Mouse (Mus musculus) embryonic facial prominence, embryonic 12.5 days (tissue): ENCODE results near the gene Dapk3. TPM values are rescaled to one million over a fixed set of nuclear protein-coding genes. Genes with fewer than 3 reads are reported as not detected.

Experiments
- ATAC-seq: fragments of 200-750 bp; cut with Nextera tagmentation; 2 replicates; pipeline ENCODE4 v1.8.0; 2017; ENCODE audit not compliant: insufficient number of reproducible peaks, insufficient read depth, low FRiP score, low TSS enrichment
- H3K27ac ChIP-seq: fragments of 300-500 bp; sonication (generic); 2 replicates; pipeline ENCODE4 v1.5.1; 2016; ENCODE audit warnings: mild to moderate bottlenecking
- H3K27me3 ChIP-seq: fragments of 300-500 bp; sonication (generic); 2 replicates; pipeline ENCODE4 v1.6.1; 2016; ENCODE audit warnings: mild to moderate bottlenecking, moderate library complexity
- H3K36me3 ChIP-seq: fragments of 300-500 bp; sonication (generic); 2 replicates; pipeline ENCODE4 v1.6.1; 2016; ENCODE audit warnings: mild to moderate bottlenecking
- H3K4me1 ChIP-seq: fragments of 300-500 bp; sonication (generic); 2 replicates; pipeline ENCODE4 v1.6.1; 2016
- H3K4me2 ChIP-seq: fragments of 300-500 bp; sonication (generic); replicated peaks from 2 replicates; pipeline ENCODE4 v1.6.1; 2016; ENCODE audit warnings: mild to moderate bottlenecking, moderate library complexity
- H3K4me3 ChIP-seq: fragments of 300-500 bp; sonication (generic); 2 replicates; pipeline ENCODE4 v1.5.1; 2016; ENCODE audit warnings: mild to moderate bottlenecking
- H3K9ac ChIP-seq: fragments of 300-500 bp; sonication (generic); 2 replicates; pipeline ENCODE4 v1.6.1; 2016; ENCODE audit warnings: mild to moderate bottlenecking, moderate library complexity
- H3K9me3 ChIP-seq: fragments of 300-500 bp; sonication (generic); 2 replicates; pipeline ENCODE4 v1.6.1; 2016; ENCODE audit warnings: mild to moderate bottlenecking, moderate library complexity
- WGBS: fragments of 180-500 bp; shearing (Covaris S2); methylation state at CpG from one replicate; pipeline ENCODE4 v1.1.7; 2016; 5-methylcytosine and 5-hydroxymethylcytosine counted together
- polyA plus RNA-seq: library from polyadenylated mRNA; unstranded; fragments of >200 nt; fragmentation: Nextera tagmentation; extraction: Ambion mirVana; gene quantifications from 2 replicates; pipeline ENCODE4 v1.2.1, GENCODE M21; 2016

The Dapk3 gene
- 79.5 and 85.3 TPM in 2 replicates for polyA plus RNA-seq

DNA sequence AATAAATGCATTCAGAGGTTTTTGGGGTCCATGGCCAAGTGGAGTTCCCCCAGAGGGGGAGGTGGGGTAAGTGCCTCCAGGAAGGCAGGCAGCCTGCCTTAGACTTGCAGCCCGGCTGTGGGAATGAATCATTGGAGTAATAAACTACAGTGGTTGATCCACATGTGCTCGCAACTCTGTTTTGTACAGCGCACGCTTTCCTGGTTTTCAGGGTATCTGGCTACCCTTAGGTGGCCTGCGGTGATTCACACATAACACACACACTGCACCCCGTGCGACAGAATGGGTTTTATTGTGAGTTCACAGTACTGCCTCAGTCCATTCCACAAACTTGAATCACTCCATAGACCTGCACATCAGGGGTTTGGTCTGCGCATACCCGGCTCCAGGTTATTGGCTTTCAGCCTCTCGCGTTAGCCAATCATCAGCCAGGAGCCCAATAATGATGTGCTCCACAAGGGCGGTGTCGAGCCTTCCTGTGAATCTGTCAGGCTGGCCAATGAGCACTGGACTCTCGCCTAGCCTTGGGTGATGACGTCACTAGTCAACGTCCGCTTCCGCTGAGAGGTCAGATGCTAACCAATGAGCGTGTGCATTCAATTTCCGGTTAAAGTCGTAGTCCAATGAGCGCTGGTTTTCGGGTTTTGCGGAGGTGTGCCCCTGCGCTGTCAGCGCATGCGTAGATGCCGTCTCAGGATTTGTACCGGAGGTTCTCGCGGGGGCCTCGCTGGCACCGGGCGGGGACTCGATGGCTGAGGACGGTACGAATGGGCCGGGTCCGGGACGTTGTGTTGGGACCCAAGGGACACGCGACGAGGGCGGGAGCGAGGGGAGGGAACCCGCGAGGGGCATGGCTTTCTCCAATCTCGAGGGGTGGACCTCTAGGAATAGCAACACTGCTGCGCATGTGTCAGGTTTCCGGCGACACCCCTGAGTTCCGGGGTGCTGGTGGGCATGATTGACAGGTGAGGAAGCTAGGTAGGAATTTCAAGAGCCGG is at the start of gene Dapk3:
Gene Dapk3, plus strand, starts transcription at position 670 of the 998 bp plus-strand sequence.
- Histone ChIP-seq H3K36me3 (peaks cover 74% of the 10 kb centered on the region), H3K27me3 (no peaks in the 10 kb centered on the region), H3K4me2 (peak within 1 kb of the TSS; percentile 59), H3K9ac (peak within 1 kb of the TSS; percentile 72), H3K4me1 (peaks cover 37% of the 10 kb centered on the region), H3K9me3 (no peaks in the 10 kb centered on the region), H3K4me3 (peak within 1 kb of the TSS; percentile 64), H3K27ac (peak within 1 kb of the TSS; percentile 73)
- ATAC-seq, result peak; percentile 92
- 5% methylated on average over 53 of the region's 53 CpGs for WGBS

DNA sequence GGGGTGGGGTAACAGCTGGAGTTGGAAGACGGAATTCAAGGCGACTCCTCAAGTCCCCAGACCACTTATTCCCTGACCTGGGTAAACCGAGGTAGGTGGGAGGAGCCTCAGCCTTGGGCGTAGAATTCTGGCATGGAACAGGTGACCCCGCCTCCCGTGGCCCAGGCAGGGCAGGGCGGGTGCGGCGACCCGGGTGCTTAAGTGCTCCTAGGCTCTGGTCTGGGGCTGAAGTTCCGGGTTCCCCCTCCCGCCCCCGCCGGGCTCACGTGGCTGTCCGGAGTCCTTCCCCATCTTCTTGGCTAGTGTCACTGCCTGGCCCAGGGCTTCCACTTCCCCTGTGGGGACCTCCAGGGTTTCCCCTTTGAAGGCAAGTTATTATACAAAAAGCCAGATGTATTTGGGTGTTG is 48.6 kb upstream of the Dapk3 start:
- Histone ChIP-seq H3K4me1 (peaks cover 36% of the 10 kb centered on the region), H3K27ac (no peak overlapping the region), H3K36me3 (no peaks in the 10 kb centered on the region), H3K9ac (no peak overlapping the region), H3K4me3 (no peak overlapping the region), H3K4me2 (no peak overlapping the region), H3K27me3 (peaks cover 31% of the 10 kb centered on the region), H3K9me3 (no peaks in the 10 kb centered on the region)
- no peak for ATAC-seq
- under 1% methylated on average over 16 of the region's 16 CpGs for WGBS

DNA sequence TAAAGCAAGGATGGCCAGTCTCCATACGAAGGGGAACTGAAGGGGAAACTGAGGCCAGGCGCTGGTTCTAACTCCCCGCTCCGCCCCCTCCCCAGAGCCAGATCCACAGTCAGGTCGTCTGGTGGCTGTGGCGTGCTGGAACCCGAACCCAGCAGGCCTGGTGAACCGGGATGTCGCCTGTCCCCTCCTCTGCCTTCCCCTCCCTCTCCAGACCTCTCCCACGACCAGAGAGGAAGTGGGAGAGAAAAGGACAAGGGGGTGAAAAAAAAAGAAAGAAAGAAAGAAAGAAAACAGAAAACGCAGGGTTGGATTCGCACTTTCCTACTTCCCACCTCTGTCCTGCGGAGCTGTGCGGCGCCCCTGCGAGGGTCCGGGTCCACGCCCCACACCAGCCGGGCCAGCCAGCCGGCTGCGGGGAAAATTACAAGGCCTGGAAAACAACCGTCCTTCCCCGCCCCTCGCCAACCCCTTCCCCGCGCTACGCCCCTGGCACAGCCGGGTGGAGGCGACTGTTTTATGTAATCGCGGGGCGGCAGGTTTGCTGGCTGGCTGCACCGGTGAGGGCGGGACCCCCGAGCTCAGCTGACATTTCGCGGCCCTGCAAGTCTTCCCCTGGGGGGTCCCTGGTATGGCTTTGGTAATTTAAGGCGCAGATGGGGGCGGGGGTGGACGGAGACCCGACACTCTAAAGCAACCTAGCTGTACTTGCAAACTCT is 47.7 kb upstream of the Dapk3 start, which contains the start of gene Zbtb7a:
Gene Zbtb7a, plus strand, starts transcription at position 255 of the 716 bp plus-strand sequence.
- peak within 1 kb of the TSS; percentile 91 for H3K9ac ChIP-seq

DNA sequence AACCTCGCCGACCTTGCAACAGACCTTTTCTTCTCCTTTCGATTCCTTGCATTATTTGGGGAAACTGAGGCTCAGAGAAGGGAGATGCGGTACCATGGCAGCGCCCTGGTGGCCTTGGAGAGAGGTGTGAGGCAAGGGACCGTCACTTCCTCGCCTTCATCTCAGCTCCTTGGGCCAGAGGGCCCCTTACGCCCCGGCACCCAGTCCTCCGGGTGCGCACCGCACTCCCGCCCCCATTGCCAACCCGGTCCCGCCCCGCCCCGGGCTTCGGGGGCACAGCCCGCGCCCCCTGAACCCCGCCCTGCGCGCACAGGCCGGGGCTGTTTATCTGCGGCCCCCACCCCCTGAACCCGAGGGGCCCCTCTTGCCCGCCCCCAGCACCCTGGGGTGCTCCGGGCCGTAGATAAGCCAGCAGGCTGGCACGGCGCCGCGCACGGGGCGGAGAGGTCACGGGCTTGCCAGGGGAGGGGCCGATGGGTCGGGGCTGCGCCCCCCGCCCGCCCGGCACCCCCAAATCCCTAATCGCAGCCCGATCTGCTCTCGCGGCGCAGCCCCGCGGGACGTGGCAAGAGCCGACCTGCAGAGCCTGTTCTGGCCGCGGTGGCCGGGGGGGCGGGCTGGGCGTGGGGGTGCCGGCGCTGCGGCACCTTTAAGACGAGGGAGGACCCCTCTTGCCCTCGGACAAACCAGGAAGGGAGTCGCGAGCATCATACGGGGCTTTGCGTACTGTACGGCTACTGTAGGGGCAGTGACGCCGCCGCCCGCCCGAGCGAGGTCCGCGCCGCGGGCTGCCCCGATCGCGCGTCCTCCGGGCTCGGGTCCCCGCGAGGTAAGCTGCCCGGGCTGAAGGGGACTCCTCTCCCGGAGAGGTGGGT is 46.7 kb upstream of the Dapk3 start:
- Histone ChIP-seq H3K9ac (peak overlapping the region; percentile 91), H3K4me2 (peak overlapping the region; percentile 98), H3K9me3 (no peaks in the 10 kb centered on the region), H3K27me3 (peaks cover 27% of the 10 kb centered on the region), H3K36me3 (no peaks in the 10 kb centered on the region), H3K27ac (peak overlapping the region; percentile 98), H3K4me1 (peaks cover 48% of the 10 kb centered on the region), H3K4me3 (peak overlapping the region; percentile 64)
- ATAC-seq, result peak; percentile 22
- WGBS, result under 1% methylated on average over 74 of the region's 86 CpGs

More for the DNA sequence above, 47.7 kb upstream of the Dapk3 start, which contains the start of gene Zbtb7a:
- 3% methylated on average over 40 of the region's 41 CpGs for WGBS
- ATAC-seq, result no peak
- Histone ChIP-seq H3K36me3 (no peaks in the 10 kb centered on the region), H3K4me3 (peak within 1 kb of the TSS; percentile 64), H3K27me3 (peaks cover 27% of the 10 kb centered on the region), H3K27ac (peak within 1 kb of the TSS; percentile 98), H3K4me2 (peak within 1 kb of the TSS; percentile 98), H3K9me3 (no peaks in the 10 kb centered on the region), H3K4me1 (peaks cover 39% of the 10 kb centered on the region)

- Histone ChIP-seq H3K27me3 (peaks cover 27% of the 10 kb centered on the region), H3K27ac (peak overlapping the region; percentile 98), H3K9me3 (no peaks in the 10 kb centered on the region), H3K4me2 (peak overlapping the region; percentile 98), H3K36me3 (no peaks in the 10 kb centered on the region), H3K9ac (peak overlapping the region; percentile 91), H3K4me3 (peak overlapping the region; percentile 64), H3K4me1 (peaks cover 54% of the 10 kb centered on the region)
- peak; percentile 43 for ATAC-seq
- under 1% methylated on average over 45 of the region's 50 CpGs for WGBS
Observed at GRCm38 (mm10) chr10:81136706-81137231, 46.0 kb upstream of the Dapk3 start.

GRCm38 (mm10) chr10:81137252-81138130 is 45.3 kb upstream of the Dapk3 start:
- Histone ChIP-seq H3K4me2 (peak overlapping the region; percentile 97), H3K9ac (peak overlapping the region; percentile 91), H3K4me1 (peaks cover 61% of the 10 kb centered on the region), H3K27me3 (peaks cover 27% of the 10 kb centered on the region), H3K36me3 (no peaks in the 10 kb centered on the region), H3K9me3 (no peaks in the 10 kb centered on the region), H3K27ac (peak overlapping the region; percentile 98), H3K4me3 (peak overlapping the region; percentile 64)
- ATAC-seq, result peak; percentile 90
- 0% methylated on average over 44 of the region's 89 CpGs for WGBS

- Histone ChIP-seq H3K9ac (peak overlapping the region; percentile 78), H3K4me2 (peak overlapping the region; percentile 97), H3K4me3 (peak overlapping the region; percentile 64), H3K4me1 (peaks cover 64% of the 10 kb centered on the region), H3K27me3 (peaks cover 24% of the 10 kb centered on the region), H3K36me3 (peaks cover 5% of the 10 kb centered on the region; the same call in 1 of the 2 replicates), H3K9me3 (no peaks in the 10 kb centered on the region), H3K27ac (peak overlapping the region; percentile 87)
- under 1% methylated on average over 20 of the region's 24 CpGs for WGBS
- ATAC-seq, result no peak
Observed at GRCm38 (mm10) chr10:81138131-81138782, 44.5 kb upstream of the Dapk3 start.

DNA sequence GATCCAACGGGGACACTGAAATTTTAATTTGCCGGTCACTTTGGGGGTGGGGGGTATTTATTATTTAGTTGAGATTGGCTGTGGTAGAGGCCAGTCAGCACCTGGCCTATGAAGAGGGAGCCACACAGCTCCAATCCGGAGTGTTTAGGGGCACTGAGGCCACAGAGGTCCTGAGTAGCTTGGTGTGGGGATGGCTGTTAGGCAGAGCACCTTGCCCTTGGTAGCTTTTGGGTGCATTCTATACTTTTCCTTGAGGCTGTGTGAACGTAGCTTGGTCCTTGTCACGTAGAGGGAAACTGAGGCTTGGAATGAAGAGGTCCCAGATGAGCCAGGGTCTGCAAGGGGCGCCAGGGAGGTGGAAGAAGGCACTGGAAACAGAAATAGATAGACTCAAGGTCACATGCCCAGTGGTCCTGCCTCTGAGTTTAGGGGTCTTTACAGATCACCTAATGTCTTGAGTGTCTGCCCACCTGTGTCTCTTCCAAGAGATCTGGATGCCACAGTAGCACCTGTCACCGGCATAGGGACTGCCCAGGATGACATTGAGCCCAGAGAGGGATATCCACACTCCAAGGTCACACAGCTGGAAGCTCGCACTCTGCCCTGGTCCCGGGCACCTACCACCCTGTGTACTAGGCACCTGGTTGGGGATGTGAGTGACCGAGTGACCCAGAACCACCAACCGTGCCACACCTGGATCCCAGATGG is 43.8 kb upstream of the Dapk3 start:
- Histone ChIP-seq H3K36me3 (peaks cover 12% of the 10 kb centered on the region), H3K9me3 (no peaks in the 10 kb centered on the region), H3K4me2 (peak overlapping the region; percentile 97), H3K9ac (peak overlapping the region; percentile 78), H3K27ac (0 out of 2 replicates have a peak overlapping the region, but pooled peaks have one; percentile 87), H3K27me3 (peaks cover 19% of the 10 kb centered on the region), H3K4me3 (peak overlapping the region; percentile 64), H3K4me1 (peaks cover 62% of the 10 kb centered on the region)
- no peak for ATAC-seq
- 49% methylated on average over 11 of the region's 11 CpGs for WGBS

GRCm38 (mm10) chr10:81139529-81139846 is 43.3 kb upstream of the Dapk3 start:
- no peaks in the 10 kb centered on the region for H3K9me3 ChIP-seq
- peaks cover 59% of the 10 kb centered on the region for H3K4me1 ChIP-seq
- peak overlapping the region; percentile 64; the same call in 1 of the 2 replicates for H3K4me3 ChIP-seq
- WGBS, result 73% methylated on average over 4 of the region's 4 CpGs
- peak overlapping the region; percentile 37; the same call in 1 of the 2 replicates for H3K9ac ChIP-seq
- ATAC-seq, result no peak
- peaks cover 17% of the 10 kb centered on the region for H3K36me3 ChIP-seq
- H3K27me3 ChIP-seq, result peaks cover 14% of the 10 kb centered on the region
- H3K4me2 ChIP-seq, result peak overlapping the region; percentile 97
- no peak overlapping the region for H3K27ac ChIP-seq
